Mouse (Mus musculus) ES-E14 (cell line): ENCODE measurements around the gene Csk. TPM values are rescaled to one million over a fixed set of nuclear protein-coding genes. Genes with fewer than 3 reads are reported as not detected.

Source experiments
- DNase-seq: peaks from one replicate; pipeline ENCODE4 v3.0.0-alpha.2; 2013; ENCODE audit warnings: low read depth, low spot score
- H3K27ac ChIP-seq: 2 replicates; pipeline ENCODE4 v1.5.1; 2012; ENCODE audit warnings: low read depth, mild to moderate bottlenecking, low read length, moderate library complexity, mixed read lengths; ENCODE audit not compliant: poor library complexity, insufficient read depth, severe bottlenecking
- H3K36me3 ChIP-seq: 2 replicates; pipeline ENCODE4 v1.6.1; 2012; ENCODE audit warnings: mild to moderate bottlenecking, low read length, moderate library complexity, mixed read lengths; ENCODE audit not compliant: control insufficient read depth, poor library complexity, insufficient read depth, severe bottlenecking
- H3K4me1 ChIP-seq, 2 experiments: fragments of 150-350 bp in 1 of 2; sonication (generic) in 1 of 2; 2 replicates each; pipeline ENCODE4 v1.6.1; 2012; ENCODE audit warnings: low read length in 2 of 2, mild to moderate bottlenecking in 1 of 2, mixed read lengths in 1 of 2; ENCODE audit not compliant: control insufficient read depth in 2 of 2, insufficient read depth in 2 of 2, poor library complexity in 1 of 2
- H3K4me3 ChIP-seq, 2 experiments: fragments of 150-350 bp in 1 of 2; sonication (generic) in 1 of 2; 2 replicates each; pipeline ENCODE4 v1.5.1; 2012; ENCODE audit warnings: low read length in 2 of 2, low read depth in 1 of 2, mild to moderate bottlenecking in 1 of 2, mixed read lengths in 1 of 2; ENCODE audit not compliant: insufficient read depth in 1 of 2, poor library complexity in 1 of 2, severe bottlenecking in 1 of 2
- H3K9ac ChIP-seq: 2 replicates; pipeline ENCODE4 v1.6.1; 2012; ENCODE audit warnings: low read depth, mild to moderate bottlenecking, low read length, mixed read lengths; ENCODE audit not compliant: poor library complexity, insufficient read depth, severe bottlenecking
- H3K9me3 ChIP-seq: fragments of 150-350 bp; sonication (generic); 2 replicates; pipeline ENCODE4 v1.6.1; 2012; ENCODE audit warnings: low read depth, mild to moderate bottlenecking, low read length; ENCODE audit not compliant: control insufficient read depth, insufficient read depth
- CHD2 ChIP-seq: IDR thresholded peaks from 2 replicates; pipeline ENCODE4 v1.6.1; 2014; ENCODE audit warnings: mild to moderate bottlenecking, low read depth, low read length, inconsistent platforms
- HCFC1 ChIP-seq: IDR thresholded peaks from 2 replicates; pipeline ENCODE4 v1.6.1; 2012; ENCODE audit warnings: low read length, inconsistent platforms, borderline replicate concordance; ENCODE audit not compliant: insufficient read depth
- MAFK ChIP-seq: IDR thresholded peaks from 2 replicates; pipeline ENCODE4 v1.6.1; 2014; ENCODE audit warnings: mild to moderate bottlenecking, low read depth, low read length, inconsistent platforms; ENCODE audit not compliant: insufficient read depth
- ZC3H11A ChIP-seq: IDR thresholded peaks from 2 replicates; pipeline ENCODE4 v1.6.1; 2012; ENCODE audit warnings: low read depth, mild to moderate bottlenecking, inconsistent platforms, low read length, borderline replicate concordance
- ZNF384 ChIP-seq: IDR thresholded peaks from 2 replicates; pipeline ENCODE4 v1.6.1; 2012; ENCODE audit warnings: low read depth, low read length, inconsistent platforms
- in situ Hi-C, 2 experiments: fragments of 600-800 bp; cut with MboI; formaldehyde crosslinking; loops; one replicate each; pipeline ENCODE4 v1.15.1; 2025; ENCODE audit warnings: low sequenced_read_pairs in 2 of 2, inconsistent platforms in 1 of 2; ENCODE audit not compliant: unreplicated experiment in 2 of 2
- total RNA-seq: library from RNA; depleted of rRNA; stranded (reverse); fragments of 300-350 nt; gene quantifications from 2 replicates; pipeline ENCODE4 v1.2.3, GENCODE M21; 2012

Csk gene
- total RNA-seq, 1 experiment: 32.2 TPM

DNA sequence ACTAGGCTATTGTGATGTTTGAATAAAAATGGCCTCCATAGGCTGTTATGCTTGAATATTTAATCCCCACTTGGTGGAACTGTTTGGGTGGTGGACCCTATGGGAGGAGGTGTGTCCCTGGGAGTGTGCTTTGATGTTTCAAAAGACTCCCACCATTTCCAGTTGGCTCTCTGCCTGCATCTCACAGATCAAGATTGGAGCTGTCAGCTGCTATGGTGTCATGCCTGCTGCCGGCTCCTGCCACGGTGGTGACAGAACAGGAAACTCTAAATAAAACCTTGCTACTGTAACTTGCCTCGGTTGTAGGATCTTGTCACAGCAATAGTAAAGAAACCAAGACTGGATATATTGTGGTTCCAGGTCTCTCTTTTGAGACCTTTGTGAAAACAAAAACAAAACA lies 8.1 kb upstream of the Csk start:
- Histone ChIP-seq H3K9ac (no peak overlapping the region), H3K9me3 (no peaks in the 10 kb centered on the region), H3K4me3 (no peak overlapping the region), H3K4me1 (no peaks in the 10 kb centered on the region), H3K27ac (no peak overlapping the region), H3K36me3 (no peaks in the 10 kb centered on the region)
- in situ Hi-C loops: no loop called here
- DNase-seq: no peak
- no peak for TF ChIP-seq ZC3H11A
- TF ChIP-seq ZNF384: no peak
- TF ChIP-seq HCFC1: no peak
- TF ChIP-seq MAFK: no peak
- TF ChIP-seq CHD2: no peak

DNA sequence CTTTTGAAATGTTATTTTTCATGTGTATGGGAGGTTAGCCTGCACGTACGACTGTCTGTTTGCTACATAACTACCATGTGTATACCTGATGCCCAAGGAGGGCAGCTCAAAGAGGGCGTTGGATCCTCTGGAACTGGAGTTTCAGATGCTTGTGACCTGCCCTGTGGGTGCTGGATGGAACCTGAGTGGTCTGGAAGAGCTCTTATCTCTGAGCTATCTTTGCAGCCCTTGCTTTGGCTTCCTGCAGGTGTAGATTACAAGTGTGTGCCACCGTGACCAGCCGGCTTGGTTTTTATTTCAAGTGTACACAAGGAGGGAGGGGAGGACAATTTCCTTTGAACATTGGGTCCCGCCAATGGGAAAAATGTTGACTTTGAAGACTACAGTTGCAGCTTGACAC lies 7.1 kb upstream of the Csk start:
- DNase-seq: no peak
- TF ChIP-seq HCFC1 (no peak), ZC3H11A (no peak), ZNF384 (no peak), MAFK (no peak)
- Histone ChIP-seq H3K4me3 (no peak overlapping the region), H3K27ac (no peak overlapping the region), H3K9me3 (no peaks in the 10 kb centered on the region), H3K36me3 (no peaks in the 10 kb centered on the region), H3K9ac (no peak overlapping the region), H3K4me1 (no peaks in the 10 kb centered on the region; a peak in 1 of 4 replicates)
- in situ Hi-C loops: no loop called here

- H3K36me3 ChIP-seq: no peaks in the 10 kb centered on the region
- H3K9me3 ChIP-seq: no peaks in the 10 kb centered on the region
- no peak overlapping the region for H3K9ac ChIP-seq
- H3K27ac ChIP-seq: no peak overlapping the region
- in situ Hi-C loops: no loop called here
- peak; percentile 65 for DNase-seq
- H3K4me3 ChIP-seq: no peak overlapping the region
- no peaks in the 10 kb centered on the region; a peak in 1 of 4 replicates for H3K4me1 ChIP-seq
- no peak for TF ChIP-seq MAFK
- 0 out of 2 replicates have a peak, but pooled peaks have one; percentile 9 for TF ChIP-seq ZNF384
- TF ChIP-seq ZC3H11A: peak; percentile 72
These were observed 6.3 kb upstream of the Csk start for GRCm38 (mm10) chr9:57659774-57660173.

DNA sequence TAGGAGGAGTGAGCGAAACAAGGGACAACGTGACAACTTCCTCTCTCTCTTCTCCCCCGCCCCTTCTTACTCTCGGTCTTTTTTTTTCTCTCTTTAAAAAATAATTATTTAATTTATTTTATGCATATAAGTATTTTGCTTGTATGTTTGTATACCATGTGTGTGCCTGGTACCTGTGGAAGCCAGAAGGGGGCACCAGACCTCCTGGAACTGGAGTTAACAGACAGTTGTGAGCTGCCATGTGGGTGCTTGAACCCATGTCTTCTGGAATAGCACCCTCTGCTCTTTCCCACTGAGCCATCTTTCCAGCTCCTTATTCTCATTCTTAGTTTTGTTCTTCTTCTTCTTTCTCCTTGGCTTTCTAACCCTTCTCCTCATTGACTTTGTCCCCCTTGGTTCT lies 5.5 kb upstream of the Csk start:
- H3K4me3 ChIP-seq: no peak overlapping the region
- in situ Hi-C loops: no loop called here
- H3K36me3 ChIP-seq: no peaks in the 10 kb centered on the region
- no peak overlapping the region for H3K27ac ChIP-seq
- H3K9me3 ChIP-seq: no peaks in the 10 kb centered on the region
- no peak overlapping the region for H3K9ac ChIP-seq
- no peak for TF ChIP-seq MAFK
- TF ChIP-seq CHD2: no peak
- TF ChIP-seq ZNF384: no peak
- TF ChIP-seq ZC3H11A: no peak
- TF ChIP-seq HCFC1: no peak
- no peaks in the 10 kb centered on the region; a peak in 1 of 4 replicates for H3K4me1 ChIP-seq
- no peak for DNase-seq

GRCm38 (mm10) chr9:57657843-57658242 lies 4.4 kb upstream of the Csk start:
- in situ Hi-C loops: no loop called here
- Histone ChIP-seq H3K4me1 (peaks cover 0 to 5% of the 10 kb centered on the region in 2 experiments; a peak in 1 of 4 replicates), H3K36me3 (no peaks in the 10 kb centered on the region), H3K9ac (no peak overlapping the region), H3K4me3 (no peak overlapping the region), H3K9me3 (no peaks in the 10 kb centered on the region), H3K27ac (no peak overlapping the region)
- TF ChIP-seq ZNF384 (no peak), CHD2 (no peak), HCFC1 (no peak), ZC3H11A (no peak), MAFK (no peak)
- DNase-seq: no peak
